Mouse (Mus musculus) heart, embryonic 11.5 days (tissue): ENCODE data around the gene Pepd. TPM values are rescaled to one million over a fixed set of nuclear protein-coding genes. Genes with fewer than 3 reads are reported as not detected.

Source experiments
- ATAC-seq: fragments of 200-750 bp; cut with Nextera tagmentation; replicated peaks from 2 replicates; pipeline ENCODE4 v1.8.0; 2017; ENCODE audit warnings: moderate library complexity; ENCODE audit not compliant: insufficient number of reproducible peaks, low FRiP score, low TSS enrichment
- H3K27ac ChIP-seq: fragments of 300-500 bp; sonication (generic); 2 replicates; pipeline ENCODE4 v1.5.1; 2014; ENCODE audit warnings: mild to moderate bottlenecking, low read depth, low read length
- H3K27me3 ChIP-seq: fragments of 300-500 bp; sonication (generic); 2 replicates; pipeline ENCODE4 v1.6.1; 2014; ENCODE audit warnings: mild to moderate bottlenecking, low read length, mixed read lengths; ENCODE audit not compliant: control insufficient read depth, insufficient read depth
- H3K36me3 ChIP-seq: fragments of 300-500 bp; sonication (generic); 2 replicates; pipeline ENCODE4 v1.6.1; 2014; ENCODE audit warnings: mild to moderate bottlenecking, low read length, moderate library complexity, mixed read lengths; ENCODE audit not compliant: control insufficient read depth, insufficient read depth
- H3K4me1 ChIP-seq: fragments of 300-500 bp; sonication (generic); 2 replicates; pipeline ENCODE4 v1.6.1; 2014; ENCODE audit warnings: low read length; ENCODE audit not compliant: control insufficient read depth, insufficient read depth
- H3K4me2 ChIP-seq: fragments of 300-500 bp; sonication (generic); 2 replicates; pipeline ENCODE4 v1.6.1; 2014; ENCODE audit warnings: mild to moderate bottlenecking, moderate library complexity
- H3K4me3 ChIP-seq: fragments of 300-500 bp; sonication (generic); 2 replicates; pipeline ENCODE4 v1.5.1; 2014; ENCODE audit warnings: low read depth, low read length
- H3K9ac ChIP-seq: fragments of 300-500 bp; sonication (generic); 2 replicates; pipeline ENCODE4 v1.6.1; 2014; ENCODE audit warnings: mild to moderate bottlenecking, low read depth, low read length, moderate library complexity
- H3K9me3 ChIP-seq: fragments of 300-500 bp; sonication (generic); replicated peaks from 2 replicates; pipeline ENCODE4 v1.6.1; 2016; ENCODE audit warnings: low read length; ENCODE audit not compliant: control insufficient read depth
- WGBS: fragments of 180-500 bp; shearing (Covaris S2); extraction: QIAGEN DNeasy Blood & Tissue Kit; methylation state at CpG from one replicate; pipeline ENCODE4 v1.1.7; 2014; ENCODE audit not compliant: insufficient replicate concordance; 5-methylcytosine and 5-hydroxymethylcytosine counted together
- polyA plus RNA-seq: library from polyadenylated mRNA; unstranded; fragments of >200 nt; fragmentation: Nextera tagmentation; extraction: Ambion mirVana; gene quantifications from 2 replicates; pipeline ENCODE4 v1.2.1, GENCODE M21; 2014

The Pepd gene
- polyA plus RNA-seq, 1 experiment from 2014 or later: 54.0 TPM

GRCm38 (mm10) chr7:35028559-35028958, 116.4 kb downstream of the Pepd start:
- Histone ChIP-seq H3K4me1 (no peaks in the 10 kb centered on the region), H3K4me2 (no peak overlapping the region), H3K9ac (no peak overlapping the region), H3K27ac (no peak overlapping the region), H3K4me3 (no peak overlapping the region), H3K9me3 (no peaks in the 10 kb centered on the region), H3K36me3 (no peaks in the 10 kb centered on the region), H3K27me3 (no peaks in the 10 kb centered on the region)
- ATAC-seq: no peak
- WGBS: 82% methylated on average over 16 of the region's 16 CpGs

- 73% methylated on average over 5 of the region's 5 CpGs for WGBS
- no peak for ATAC-seq
- no peak overlapping the region for H3K4me3 ChIP-seq
Observed at GRCm38 (mm10) chr7:35029228-35029627, 117.0 kb downstream of the Pepd start.

GRCm38 (mm10) chr7:35029648-35030047, 117.5 kb downstream of the Pepd start:
- 79% methylated on average over 3 of the region's 3 CpGs for WGBS
- no peak for ATAC-seq
- H3K4me1 ChIP-seq: no peaks in the 10 kb centered on the region

More at GRCm38 (mm10) chr7:35029228-35029627, 117.0 kb downstream of the Pepd start:
- no peaks in the 10 kb centered on the region for H3K27me3 ChIP-seq
- H3K36me3 ChIP-seq: no peaks in the 10 kb centered on the region
- H3K4me2 ChIP-seq: no peak overlapping the region
- no peak overlapping the region for H3K27ac ChIP-seq
- H3K4me1 ChIP-seq: no peaks in the 10 kb centered on the region
- H3K9me3 ChIP-seq: no peaks in the 10 kb centered on the region
- H3K9ac ChIP-seq: no peak overlapping the region

DNA sequence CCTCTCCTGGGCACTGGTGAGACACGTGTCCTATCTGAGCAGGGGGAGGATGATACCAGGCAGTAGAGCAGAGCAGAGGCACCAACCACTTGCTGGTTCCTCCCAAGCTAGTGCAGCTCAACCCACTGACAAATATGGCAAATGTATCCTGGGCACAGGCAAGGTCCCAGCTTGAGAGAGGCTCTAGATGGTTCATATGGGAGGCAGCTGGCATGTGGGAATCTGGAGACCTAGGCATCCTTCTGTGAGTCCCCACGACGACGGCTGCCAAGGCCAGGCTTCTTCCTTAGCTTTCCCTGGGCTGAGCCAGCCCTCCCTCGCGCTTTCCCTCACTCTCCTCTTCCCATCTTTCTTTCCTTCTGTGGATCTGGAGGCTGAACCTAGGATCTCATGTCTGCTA, 118.4 kb downstream of the Pepd start:
- WGBS: 82% methylated on average over 6 of the region's 6 CpGs
- Histone ChIP-seq H3K4me1 (0 out of 2 replicates have a peak, but pooled peaks cover 5% of the 10 kb centered on the region), H3K27me3 (no peaks in the 10 kb centered on the region), H3K4me3 (no peak overlapping the region), H3K9ac (no peak overlapping the region), H3K9me3 (no peaks in the 10 kb centered on the region), H3K4me2 (no peak overlapping the region), H3K27ac (no peak overlapping the region), H3K36me3 (peaks cover 2% of the 10 kb centered on the region; the same call in 1 of the 2 replicates)
- ATAC-seq: no peak

More at GRCm38 (mm10) chr7:35029648-35030047, 117.5 kb downstream of the Pepd start:
- Histone ChIP-seq H3K9me3 (no peaks in the 10 kb centered on the region), H3K9ac (no peak overlapping the region), H3K27ac (no peak overlapping the region), H3K4me3 (no peak overlapping the region), H3K27me3 (no peaks in the 10 kb centered on the region), H3K36me3 (peaks cover 2% of the 10 kb centered on the region; the same call in 1 of the 2 replicates), H3K4me2 (no peak overlapping the region)

GRCm38 (mm10) chr7:35035141-35035553, 123.0 kb downstream of the Pepd start:
- no peak overlapping the region for H3K9ac ChIP-seq
- no peak for ATAC-seq
- H3K27ac ChIP-seq: no peak overlapping the region
- H3K4me2 ChIP-seq: no peak overlapping the region
- WGBS: 54% methylated on average over 6 of the region's 6 CpGs
- no peaks in the 10 kb centered on the region for H3K27me3 ChIP-seq
- 0 out of 2 replicates have a peak, but pooled peaks cover 5% of the 10 kb centered on the region for H3K4me1 ChIP-seq
- H3K36me3 ChIP-seq: peaks cover 2% of the 10 kb centered on the region; the same call in 1 of the 2 replicates
- H3K4me3 ChIP-seq: no peak overlapping the region
- no peaks in the 10 kb centered on the region for H3K9me3 ChIP-seq

DNA sequence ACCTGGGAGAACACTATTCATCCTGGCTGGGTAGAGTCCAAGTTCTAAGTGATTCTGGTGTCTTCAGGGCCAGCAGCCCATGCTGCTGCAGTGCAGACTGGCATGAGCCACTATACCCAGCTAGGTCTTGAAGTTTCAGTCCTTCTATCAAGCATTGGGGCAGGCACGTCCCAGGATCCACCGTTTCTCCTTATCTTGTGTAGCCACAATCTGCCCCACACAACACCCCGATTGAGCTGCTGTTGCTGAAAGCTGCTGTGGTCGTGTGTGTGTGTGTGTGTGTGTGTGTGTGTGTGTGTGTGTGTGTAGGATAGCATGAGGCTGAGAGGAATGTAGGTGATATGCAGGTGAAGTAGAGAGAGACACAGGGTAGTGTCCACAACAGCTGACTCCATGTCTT, 123.4 kb downstream of the Pepd start:
- no peaks in the 10 kb centered on the region for H3K9me3 ChIP-seq
- WGBS: 47% methylated on average over 4 of the region's 4 CpGs
- no peaks in the 10 kb centered on the region for H3K27me3 ChIP-seq
- H3K4me3 ChIP-seq: no peak overlapping the region
- no peak for ATAC-seq
- H3K4me2 ChIP-seq: no peak overlapping the region
- no peak overlapping the region for H3K27ac ChIP-seq
- no peak overlapping the region for H3K9ac ChIP-seq
- peaks cover 2% of the 10 kb centered on the region; the same call in 1 of the 2 replicates for H3K36me3 ChIP-seq
- 0 out of 2 replicates have a peak, but pooled peaks cover 5% of the 10 kb centered on the region for H3K4me1 ChIP-seq

DNA sequence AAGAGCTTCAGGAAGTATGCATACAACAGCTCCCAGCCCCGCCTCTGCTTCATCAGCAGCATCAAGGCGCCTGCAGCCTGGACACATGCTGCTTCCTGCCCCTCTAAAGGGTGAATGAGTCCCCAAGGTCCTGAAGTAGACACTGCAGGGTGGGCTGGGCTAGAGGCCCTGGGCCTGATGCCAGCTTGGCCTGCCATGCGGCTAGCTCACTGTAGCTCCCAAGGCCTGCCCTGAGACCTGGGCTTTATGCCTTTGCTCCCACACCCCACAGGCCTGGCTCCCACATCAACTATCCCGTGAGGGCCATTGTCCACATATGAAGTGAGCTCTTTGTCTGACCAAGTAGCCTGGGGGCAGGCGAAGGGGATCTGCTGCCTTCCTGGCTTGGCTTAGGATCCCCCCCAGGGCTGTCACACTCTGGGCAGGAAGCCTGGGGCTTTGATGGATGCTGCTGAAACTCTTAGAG, 124.1 kb downstream of the Pepd start:
- WGBS: 70% methylated on average over 5 of the region's 5 CpGs
- ATAC-seq: no peak
- no peak overlapping the region for H3K27ac ChIP-seq

GRCm38 (mm10) chr7:35037408-35037807, 125.2 kb downstream of the Pepd start:
- Histone ChIP-seq H3K9me3 (no peaks in the 10 kb centered on the region), H3K4me2 (no peak overlapping the region), H3K36me3 (peaks cover 2% of the 10 kb centered on the region; the same call in 1 of the 2 replicates), H3K27me3 (no peaks in the 10 kb centered on the region), H3K27ac (no peak overlapping the region), H3K9ac (no peak overlapping the region), H3K4me1 (0 out of 2 replicates have a peak, but pooled peaks cover 5% of the 10 kb centered on the region), H3K4me3 (no peak overlapping the region)
- 86% methylated on average over 6 of the region's 6 CpGs for WGBS
- no peak for ATAC-seq

More for the DNA sequence above, 124.1 kb downstream of the Pepd start:
- Histone ChIP-seq H3K9ac (no peak overlapping the region), H3K9me3 (no peaks in the 10 kb centered on the region), H3K4me1 (0 out of 2 replicates have a peak, but pooled peaks cover 5% of the 10 kb centered on the region), H3K36me3 (peaks cover 2% of the 10 kb centered on the region; the same call in 1 of the 2 replicates), H3K27me3 (no peaks in the 10 kb centered on the region), H3K4me3 (no peak overlapping the region), H3K4me2 (no peak overlapping the region)
